Mouse (Mus musculus) megakaryocyte, embryonic 14.5 days (primary cell): ENCODE measurements at regions not wholly inside any gene's neighbourhood (a gene's known extent, or its start where the extent isn't known, plus 50 kb on each side); places are given as distances from the start of the nearest gene placed in this dataset.

Source experiments
- FLI1 ChIP-seq: IDR thresholded peaks from 2 replicates; pipeline ENCODE4 v1.6.1; 2012; ENCODE audit warnings: low read length, inconsistent platforms, mixed read lengths
- GATA1 ChIP-seq: IDR thresholded peaks from 3 replicates; pipeline ENCODE4 v1.6.1; 2012; ENCODE audit warnings: mixed read lengths, low read length, inconsistent platforms, borderline replicate concordance

GRCm38 (mm10) chr11:71423242-71423641 is 192.7 kb upstream of the Nlrp1b start:
- no peak for TF ChIP-seq GATA1
- TF ChIP-seq FLI1, result no peak
